Mouse (Mus musculus) retina, embryonic 14.5 days (tissue): ENCODE results near the gene Mb21d2.

Experiments used
- DNase-seq: peaks from one replicate; pipeline ENCODE4 v3.0.0-alpha.2; 2015; ENCODE audit warnings: low spot score

Mb21d2 gene

DNA sequence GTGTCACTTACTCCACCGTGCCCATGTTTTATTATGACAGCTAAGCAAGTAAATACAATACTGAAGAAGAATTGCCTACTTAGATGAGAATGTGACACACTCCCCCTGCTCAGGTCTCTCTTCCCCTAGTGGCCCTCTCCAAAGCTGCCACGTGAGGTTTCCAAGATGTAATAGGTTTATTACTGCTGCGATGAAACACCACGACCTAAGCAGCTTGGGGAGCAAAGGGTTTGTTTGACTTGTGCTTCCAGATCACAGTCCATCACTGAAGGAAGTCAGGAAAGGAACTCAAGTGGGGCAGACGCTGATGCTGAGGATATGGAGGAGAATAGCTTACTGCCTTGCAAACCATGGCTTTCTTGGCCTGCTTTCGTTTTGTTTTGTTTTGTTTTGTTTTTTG is 65.9 kb downstream of the Mb21d2 start:
- DNase-seq: no peak

DNA sequence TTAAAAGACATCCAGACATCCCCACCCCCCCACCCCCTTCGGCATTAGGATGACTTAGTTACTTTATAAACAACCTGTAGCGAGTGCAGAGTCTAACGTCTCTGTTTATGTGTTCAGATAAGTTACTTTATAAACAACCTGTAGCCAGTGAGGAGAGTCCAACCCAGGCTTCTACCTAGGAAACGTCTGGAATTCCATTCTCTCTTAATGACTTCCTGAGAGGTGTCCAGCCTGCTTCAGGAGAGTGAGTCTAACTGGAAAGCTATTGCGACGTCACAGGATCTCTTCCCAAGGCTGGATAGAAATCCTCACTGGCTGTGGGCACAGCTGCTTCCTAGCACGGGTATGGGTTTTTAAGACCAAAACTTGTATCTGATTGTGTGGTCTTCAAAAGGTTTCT is 67.4 kb downstream of the Mb21d2 start:
- no peak for DNase-seq

DNA sequence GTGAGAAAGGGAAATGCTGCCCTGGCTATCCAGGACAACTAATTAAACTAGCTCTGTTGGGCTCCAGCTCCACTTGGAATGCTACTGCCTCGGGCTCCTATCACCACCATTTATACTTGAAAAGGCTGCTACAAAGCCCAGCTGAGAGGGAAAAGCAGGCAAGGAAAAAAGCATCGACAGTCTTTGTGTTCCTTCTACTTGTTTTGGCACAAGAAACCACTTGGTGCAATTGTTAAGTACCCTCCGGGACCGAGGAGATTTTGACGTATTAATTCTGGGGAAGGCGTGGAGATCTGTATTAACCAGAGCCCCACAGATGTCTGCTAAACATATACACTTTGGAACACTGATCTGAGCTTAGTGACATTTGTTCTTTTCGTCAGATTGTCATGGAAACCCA is 69.8 kb downstream of the Mb21d2 start:
- no peak for DNase-seq

DNA sequence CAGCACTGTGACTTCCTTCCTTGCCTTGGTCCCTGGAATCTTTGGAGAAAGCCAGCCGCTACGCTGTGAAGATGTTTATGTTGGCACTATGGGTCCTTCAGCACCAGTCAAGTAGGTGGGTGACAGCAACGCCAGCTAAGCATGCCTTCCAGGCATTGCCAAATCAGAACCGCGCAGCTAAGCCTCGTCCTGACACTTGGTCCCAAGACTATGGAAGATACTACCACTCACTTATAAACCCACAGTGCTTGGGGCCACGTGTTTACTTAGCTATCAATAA is 70.5 kb downstream of the Mb21d2 start:
- no peak for DNase-seq

DNA sequence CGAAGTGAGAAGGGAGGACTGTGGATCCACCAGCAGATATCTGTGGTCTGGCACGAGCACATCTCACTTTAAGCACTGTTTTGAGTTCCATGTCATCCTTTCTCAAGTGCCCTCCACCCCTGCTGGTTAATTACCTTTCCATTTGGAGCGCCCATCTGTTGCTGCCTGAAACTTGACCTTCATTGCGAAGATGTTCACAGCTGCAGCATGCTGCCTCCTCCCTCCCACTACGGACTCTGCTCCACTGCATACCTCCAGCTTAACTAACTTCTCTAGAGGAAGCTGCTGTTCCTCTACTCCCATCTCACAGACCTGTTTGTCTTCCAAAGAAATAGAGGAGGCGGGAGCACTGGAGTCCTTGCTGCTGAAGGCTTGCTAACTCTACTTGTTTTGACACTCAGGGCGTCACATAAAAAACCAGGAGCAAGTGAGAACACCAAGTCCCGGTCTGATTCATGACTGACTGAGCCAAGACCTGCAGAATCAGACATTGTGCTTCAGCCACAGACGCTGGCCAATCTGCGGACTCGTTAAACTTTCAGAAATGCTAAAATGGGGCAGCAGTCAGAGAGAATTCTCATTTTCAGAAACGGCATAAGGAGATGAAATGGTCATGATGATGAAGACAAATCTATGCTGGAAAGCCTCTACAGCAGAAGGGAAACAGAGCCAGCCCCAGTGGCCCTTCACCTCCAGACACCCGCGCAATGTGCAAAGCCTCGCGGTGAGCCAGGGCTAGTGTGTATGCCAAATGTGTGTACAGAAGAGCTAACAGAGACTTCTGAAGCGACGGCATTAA is 71.1 kb downstream of the Mb21d2 start:
- DNase-seq: peak; percentile 64

DNA sequence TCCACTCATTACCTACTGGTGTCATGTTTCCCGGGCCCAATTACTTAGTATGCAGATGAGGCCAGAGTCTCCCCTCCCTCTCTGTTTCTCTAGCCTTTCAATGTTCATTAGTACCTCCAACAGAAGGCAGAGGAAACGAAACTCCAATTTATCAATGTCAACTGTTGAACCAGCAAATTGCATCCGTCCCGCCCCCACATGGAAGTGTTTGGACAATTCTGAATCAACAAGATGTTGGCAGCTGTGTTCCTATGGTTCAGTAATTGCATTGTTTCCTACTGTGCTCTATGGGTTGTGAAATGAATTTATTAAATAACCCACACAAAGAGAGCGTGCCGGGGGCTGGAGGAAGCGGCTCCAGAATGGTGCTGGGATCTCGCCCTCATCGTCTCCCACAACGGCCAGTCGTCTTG is 78.1 kb downstream of the Mb21d2 start:
- DNase-seq: peak; percentile 89

DNA sequence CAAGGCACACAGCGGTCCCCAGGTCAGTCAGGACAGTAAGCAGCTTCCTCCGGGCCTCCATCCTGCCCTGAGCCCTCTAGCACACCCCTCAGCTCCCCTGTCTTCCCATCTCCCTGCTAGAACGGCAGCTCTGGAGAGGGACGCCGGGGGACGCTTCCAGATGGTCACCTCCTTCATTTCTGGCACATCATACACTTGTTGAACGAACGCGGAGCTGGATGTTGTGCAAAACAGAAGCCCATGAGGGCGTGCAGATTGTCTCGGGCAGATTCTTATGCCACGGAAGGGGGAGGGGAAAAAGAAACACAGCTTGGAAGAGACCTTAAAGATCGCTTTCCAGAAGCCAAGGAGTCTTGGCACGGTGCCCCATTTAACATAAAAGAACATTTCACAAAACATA is 78.6 kb downstream of the Mb21d2 start:
- peak; percentile 68 for DNase-seq

DNA sequence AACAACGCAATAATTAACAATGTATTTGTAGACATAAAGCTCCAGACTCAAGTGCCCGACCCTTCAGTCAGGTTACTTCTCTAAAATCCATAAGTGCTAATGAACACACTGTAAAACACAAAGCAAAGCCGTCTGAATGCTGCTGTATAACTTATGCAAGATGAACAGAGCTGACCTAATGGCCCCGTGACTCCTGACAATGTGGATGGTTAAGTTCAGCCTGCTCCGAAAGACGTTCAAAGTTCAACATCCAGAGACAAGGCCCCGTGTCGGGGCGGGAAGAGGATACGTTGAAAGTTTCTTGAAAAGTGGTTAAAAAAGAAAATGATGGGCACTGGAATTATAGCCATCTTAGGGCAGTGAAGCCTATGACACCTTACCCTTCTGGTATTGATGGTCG is 83.3 kb downstream of the Mb21d2 start:
- no peak for DNase-seq

- DNase-seq: no peak
These were observed 84.1 kb downstream of the Mb21d2 start for GRCm38 (mm10) chr16:28845336-28845735.

DNA sequence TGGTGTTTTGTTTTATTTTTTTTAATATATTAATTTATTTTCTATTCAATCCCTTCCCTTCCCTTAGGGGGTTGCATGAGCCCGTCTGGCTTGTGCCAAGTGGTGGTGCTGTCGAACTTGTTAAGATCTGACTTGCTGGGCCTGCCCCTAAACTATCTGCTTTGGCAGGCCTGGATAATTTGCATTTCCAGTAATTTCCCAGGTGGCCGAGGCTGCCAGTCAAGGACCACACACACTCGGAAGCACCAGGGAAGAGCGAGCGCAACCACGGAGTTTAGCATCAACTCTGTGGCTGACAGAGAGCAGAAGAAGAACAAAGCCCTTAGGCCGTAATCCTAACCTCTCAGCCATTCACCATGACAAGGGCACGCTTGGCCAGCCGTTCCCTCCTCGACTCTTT is 88.4 kb downstream of the Mb21d2 start:
- peak; percentile 90 for DNase-seq

DNA sequence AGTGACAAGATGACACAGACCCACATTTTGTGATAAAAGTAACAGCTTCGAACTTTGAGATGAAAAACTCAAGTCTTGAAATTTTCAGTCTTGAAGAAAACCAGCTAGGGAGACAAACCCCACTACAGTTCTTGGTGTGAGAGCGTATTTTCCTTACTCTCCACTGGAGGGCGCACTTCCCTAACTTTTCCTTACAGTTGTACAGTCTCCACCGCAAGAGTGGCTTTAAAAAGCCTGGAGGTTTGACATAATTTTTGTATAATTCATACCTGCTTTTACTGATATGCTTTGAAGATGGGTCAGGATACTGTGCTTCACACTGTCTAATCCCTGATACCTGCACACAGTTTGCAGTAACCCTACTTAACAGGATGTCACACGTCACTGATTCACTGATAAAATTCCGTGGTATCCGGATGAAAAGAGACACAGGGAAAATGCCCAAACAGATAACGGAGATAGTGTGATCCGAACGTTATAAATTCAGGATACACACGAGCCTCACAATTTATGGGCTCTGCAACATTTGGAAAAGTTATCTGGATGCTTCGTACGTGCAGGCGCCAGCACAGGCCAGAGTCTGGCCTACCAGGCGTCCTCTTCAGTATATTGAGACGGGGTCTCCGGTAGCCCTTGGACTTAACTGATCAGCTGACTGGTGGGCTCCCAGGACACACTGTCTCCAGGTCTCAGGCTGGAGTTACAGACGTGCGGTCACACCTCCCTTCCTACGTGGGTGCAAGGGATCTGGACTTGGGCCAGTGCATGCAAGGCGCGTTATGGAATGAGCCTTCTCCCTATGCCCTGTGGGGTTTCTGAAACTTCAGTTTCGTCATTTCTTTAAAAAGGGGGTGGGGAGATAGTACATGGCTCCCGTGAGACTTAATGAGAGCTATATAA is 89.1 kb downstream of the Mb21d2 start:
- DNase-seq: peak; percentile 85

GRCm38 (mm10) chr16:28839575-28839974 is 89.9 kb downstream of the Mb21d2 start:
- no peak for DNase-seq

DNA sequence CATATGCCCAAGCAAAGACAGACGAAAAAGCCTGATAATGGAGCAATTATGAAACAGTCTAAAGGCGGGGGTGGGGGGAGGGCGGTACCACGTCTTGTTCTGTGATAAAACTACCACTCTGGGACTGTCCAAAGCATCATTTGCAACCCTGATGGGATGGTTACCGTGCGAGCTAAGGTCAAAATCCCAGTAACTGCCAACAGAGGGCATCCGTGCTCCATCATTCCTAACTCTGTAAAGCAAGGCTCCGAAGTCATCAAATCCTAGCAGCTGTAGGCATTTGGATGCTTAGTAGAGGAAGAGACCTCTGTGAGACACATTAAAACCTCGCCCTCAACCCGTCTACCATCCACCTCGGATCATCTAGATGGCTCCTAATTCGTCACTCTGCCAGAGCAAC is 91.5 kb downstream of the Mb21d2 start:
- peak; percentile 89 for DNase-seq

DNA sequence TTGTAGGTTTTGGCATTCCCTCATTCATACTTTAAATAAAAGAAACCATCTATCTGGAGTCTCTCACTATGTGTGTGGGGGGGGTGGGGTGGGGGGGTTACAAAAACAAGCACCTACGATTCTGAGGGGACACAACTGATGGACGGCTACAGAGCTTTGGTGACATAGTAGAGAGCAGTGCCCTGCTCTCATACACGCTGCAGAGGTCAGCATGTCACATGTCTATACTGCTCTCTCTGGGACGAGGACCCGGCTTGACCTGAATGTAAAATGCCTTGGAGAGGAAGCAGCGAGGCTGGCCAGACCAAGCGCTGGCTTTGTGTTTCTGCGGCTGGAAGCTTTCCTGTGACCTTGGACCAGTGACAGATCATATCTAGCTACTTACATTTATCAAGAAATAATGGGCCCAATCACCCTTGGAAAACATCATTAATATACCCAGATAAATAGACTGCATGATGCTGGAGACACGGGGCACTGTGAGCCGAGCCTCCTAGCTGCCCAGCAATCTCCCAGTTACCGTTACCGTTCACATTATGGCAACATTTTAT is 97.3 kb downstream of the Mb21d2 start:
- peak; percentile 60 for DNase-seq

GRCm38 (mm10) chr16:28829263-28829955 is 100.1 kb downstream of the Mb21d2 start:
- DNase-seq: no peak

DNA sequence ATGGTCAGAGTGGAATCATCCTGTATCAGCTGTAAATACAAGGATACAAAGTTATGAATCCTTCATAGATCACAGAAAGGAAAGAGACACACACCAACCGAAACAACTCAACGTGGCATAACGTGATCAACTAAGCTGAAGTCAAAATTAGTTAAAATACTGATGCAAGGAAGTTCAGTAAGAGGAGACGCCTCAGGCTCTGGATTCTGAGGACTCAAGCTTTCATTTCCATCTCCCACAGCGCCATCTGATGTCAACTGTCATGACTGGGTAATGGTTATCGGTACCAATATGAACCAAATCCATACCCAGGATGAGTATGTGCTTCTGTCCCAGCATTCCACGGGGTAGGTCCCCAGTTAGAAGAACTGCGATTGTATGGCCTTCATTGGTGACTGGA is 104.7 kb downstream of the Mb21d2 start:
- DNase-seq: no peak

DNA sequence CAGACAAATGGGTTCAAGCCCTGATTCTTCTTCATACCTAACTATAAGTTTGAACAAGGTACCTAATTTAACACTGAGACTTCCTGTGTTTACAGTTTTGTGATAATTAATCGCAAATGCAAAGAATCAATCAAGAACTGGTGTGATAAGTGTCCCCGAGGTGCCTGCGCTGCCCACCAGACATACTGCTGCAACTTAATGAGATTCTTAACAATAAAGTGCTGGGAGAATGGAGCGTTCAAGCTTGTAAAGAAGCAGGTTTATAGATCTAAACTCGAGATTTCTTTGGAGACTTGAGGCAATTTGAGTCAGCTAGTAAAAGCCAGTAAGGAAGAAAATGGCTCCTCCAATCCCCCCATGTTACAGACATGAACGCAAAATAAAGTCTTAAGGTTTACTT is 107.7 kb downstream of the Mb21d2 start:
- DNase-seq: no peak

- DNase-seq: no peak
These were observed 110.7 kb downstream of the Mb21d2 start for GRCm38 (mm10) chr16:28818749-28819285.

- DNase-seq: no peak
These were observed 116.2 kb downstream of the Mb21d2 start for GRCm38 (mm10) chr16:28813290-28813689.

DNA sequence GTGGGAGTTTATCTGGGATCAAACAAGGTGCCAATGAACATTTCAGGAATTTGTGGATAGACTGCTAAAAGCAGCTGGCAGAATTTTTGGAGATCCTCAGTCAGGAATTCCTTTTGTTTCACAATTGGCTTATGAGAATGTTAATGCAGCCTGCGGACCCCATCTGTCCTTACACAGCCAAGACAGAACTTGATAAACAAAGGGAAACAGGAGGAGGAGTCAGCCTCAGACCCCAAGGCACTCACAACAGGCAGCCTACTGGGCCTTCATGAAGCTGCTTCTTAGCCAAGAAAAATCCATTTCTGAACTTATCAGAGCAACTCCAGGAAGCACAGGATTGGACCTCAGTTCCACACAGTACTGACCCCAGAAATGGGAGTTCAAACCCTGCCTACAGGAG is 120.4 kb downstream of the Mb21d2 start:
- DNase-seq: no peak

- peak; percentile 82 for DNase-seq
These were observed 136.4 kb downstream of the Mb21d2 start for GRCm38 (mm10) chr16:28793115-28793514.
